Mouse (Mus musculus) kidney, adult 11 months (tissue): ENCODE results near the gene Pdia6.
A peak's percentile ranks its signal among the peaks of the same experiment; 100 is the strongest.

ENCODE experiments used
- DNase-seq: peaks from one replicate; pipeline ENCODE4 v3.0.0; 2022

Pdia6 gene

DNA sequence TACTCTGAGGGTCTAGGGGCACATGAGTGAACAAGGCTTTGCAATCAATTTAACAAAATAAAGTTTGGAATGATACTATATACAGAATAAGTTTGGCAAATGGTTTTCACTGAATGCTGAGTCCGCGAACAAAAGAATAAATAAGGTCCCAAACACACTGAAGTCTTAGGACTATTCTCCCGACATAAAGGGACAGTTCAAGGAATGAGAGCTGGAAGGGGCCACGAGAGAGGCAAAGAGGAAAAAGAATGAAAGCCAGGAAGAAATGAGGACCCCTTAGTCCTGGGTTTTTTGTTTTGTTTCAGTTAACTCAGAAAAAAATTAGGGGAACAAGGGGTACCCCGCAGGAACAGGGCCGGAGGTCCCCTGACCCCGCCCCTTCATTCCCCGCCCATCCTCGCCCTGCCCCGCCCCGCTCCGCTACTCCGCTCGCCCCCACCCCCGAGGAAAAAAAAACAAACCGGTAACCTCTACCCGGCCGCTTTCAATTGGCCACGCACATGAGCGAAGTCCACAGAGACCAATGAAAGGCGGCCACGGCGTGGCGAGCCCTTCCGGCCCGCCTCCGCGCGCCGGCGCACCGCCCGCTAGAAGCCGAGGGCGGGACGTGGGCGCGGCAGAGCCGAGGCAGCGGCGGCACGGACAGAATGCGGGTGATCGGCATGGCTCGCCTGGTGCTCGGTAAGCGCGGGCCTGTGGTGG lies at the start of gene Pdia6:
TSS of gene Pdia6 (plus strand) at position 575 of the 702 bp plus-strand sequence.
- peak; percentile 89 for DNase-seq

DNA sequence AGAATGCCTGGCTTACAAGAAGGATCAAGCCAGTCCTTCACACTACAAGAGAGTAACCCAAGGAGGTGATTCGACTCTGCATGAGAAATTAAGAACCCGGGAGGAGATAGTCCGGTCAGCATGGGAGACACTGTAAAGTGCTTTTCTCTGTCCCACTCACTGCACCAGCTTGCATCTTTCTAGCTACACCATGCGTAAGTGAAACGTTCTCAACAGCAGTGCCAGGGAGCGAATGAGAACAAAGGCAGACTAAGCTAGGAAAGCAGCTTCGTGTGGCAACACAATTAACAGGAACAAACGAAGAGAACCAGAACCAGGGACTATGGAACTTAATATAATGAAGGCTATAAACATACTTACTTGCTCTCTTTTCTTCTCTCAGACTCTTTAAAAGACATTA lies 48.0 kb upstream of the Pdia6 start:
- no peak for DNase-seq

DNA sequence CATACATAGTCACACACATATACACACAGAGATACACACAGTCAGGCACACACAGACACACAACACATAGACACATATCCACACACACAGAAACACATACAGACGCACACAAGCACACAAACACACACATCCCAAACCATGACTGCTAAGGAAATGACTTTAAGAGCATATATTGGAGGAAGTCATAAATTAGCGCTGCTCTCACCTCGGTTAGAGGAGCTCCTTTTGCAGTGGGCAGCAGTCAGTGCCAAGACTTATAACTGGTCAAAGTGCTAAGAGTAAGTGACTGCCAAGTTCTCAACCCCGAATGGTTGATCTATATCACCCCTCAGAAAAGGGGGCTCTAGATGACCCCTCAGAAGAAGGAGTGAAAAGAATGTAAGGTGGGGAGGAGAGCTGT lies 47.2 kb upstream of the Pdia6 start:
- no peak for DNase-seq

DNA sequence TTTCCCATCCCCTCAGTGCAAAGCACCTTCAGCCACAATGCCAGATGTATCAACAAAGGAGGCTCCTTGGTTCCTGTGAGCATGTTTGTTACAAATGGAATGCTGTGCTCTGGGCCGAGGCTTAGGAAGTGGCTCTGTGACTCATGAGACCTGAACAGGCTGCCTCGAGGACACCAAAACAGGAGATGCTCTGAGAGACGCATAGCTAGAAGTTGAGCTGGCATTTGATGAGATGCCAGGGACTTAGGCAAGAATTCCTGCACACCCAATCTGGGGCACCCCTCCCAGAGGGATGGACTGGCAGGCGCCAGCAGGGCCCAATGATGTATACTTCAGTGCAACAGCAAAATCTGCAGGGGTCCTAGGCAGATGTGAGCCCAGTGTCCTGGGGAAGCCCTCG lies 45.7 kb upstream of the Pdia6 start:
- DNase-seq, result no peak

DNA sequence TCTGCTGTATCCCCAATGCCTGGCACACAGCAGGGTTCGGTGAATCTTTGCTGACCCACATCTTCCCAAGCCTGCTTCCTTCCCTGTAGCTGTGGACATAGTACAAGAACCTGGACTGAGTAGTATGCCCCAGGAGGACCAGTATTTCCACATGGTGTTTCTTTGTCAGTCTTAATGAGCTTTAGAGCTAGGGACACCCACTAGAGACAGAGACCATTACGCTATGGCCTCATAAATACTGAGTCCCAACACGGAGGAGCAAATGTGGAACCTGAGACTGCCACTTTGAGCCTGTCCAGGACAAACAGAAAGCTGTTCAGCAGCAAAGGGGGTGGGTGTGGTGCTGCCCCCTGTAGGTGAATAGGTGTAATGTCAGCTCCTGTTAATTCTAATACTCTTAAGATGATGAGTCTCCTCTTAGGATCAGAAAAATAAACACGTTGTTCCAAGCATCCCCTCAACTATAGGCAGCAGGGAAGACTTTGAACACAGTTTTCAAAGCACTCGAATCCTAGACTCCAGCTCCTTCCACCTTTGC lies 44.4 kb upstream of the Pdia6 start:
- DNase-seq, result no peak

DNA sequence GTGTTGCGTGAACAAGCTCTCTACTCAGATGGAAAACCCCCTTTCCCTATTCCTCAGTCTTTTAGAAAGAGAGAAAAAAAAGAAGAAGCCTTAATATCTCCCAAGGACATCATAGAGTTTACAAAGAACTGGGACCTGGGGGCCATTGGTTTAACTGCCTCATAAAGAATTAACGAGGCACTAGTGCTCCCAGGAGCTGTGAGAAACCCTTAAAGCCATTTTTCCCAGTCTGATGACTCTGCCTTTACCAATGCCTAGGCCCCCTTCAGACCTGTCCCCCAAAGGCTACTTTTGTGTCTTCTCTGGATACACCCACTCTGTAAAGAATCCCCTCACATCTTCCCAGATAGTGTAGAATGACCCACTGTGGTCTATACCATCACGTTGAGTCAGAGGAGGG lies 43.3 kb upstream of the Pdia6 start:
- DNase-seq, result no peak

DNA sequence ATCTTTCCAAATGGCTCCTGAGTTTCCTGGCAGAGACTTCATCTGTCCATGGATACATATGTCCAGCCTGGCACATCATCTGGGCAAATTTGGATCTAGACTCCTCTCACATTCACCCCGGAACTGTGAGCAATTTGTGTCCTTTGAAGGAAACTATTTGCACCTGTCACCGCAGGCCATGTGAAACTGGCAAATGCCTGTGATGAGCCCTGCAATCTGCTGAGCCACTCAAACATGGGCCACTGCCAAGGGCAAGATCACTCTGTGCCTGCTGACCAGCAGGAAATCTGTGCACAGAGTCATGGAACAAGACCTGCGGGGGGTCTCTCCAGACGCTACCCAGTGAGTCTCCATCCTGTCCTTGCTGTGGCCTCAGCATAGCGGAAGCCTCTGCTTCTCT lies 41.3 kb upstream of the Pdia6 start:
- DNase-seq, result no peak

DNA sequence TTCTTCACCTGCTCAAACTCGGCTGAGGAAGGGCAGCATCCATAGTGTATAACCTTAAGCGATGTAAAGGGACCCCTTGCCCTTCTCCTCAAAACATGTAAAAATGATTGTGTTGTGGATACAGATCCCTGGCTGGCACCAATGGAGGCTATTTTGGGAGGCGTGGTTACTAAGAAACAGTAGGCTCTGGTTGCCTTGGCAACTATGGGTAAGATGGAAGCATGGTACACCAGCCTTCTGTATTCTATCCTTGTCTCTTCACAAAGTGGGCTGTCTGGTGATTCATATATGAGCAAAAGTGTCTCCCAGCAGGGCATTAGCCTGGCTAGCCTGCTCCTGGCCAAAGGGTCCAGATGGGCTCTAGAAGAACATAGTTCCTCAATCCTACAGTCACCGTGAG lies 38.4 kb upstream of the Pdia6 start:
- no peak for DNase-seq

DNA sequence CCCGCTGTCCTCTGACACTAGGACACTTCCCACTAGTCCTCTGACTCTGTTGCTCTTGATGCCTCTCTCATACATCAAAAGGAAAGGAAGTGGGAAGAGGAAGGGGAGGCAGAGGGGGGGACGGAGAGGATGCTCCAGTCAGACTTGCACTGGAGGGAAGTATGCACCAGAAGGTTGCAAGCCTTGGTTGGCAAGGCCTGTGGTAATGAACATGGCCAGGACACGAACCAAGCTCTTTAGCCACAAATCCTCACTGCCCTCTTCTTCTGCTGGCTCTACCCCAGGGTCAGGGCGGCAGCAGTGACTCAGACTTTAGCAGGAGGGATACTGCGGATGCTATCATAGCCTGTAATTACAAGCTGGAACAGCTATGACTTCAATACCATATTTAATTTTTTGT lies 35.8 kb upstream of the Pdia6 start:
- no peak for DNase-seq

DNA sequence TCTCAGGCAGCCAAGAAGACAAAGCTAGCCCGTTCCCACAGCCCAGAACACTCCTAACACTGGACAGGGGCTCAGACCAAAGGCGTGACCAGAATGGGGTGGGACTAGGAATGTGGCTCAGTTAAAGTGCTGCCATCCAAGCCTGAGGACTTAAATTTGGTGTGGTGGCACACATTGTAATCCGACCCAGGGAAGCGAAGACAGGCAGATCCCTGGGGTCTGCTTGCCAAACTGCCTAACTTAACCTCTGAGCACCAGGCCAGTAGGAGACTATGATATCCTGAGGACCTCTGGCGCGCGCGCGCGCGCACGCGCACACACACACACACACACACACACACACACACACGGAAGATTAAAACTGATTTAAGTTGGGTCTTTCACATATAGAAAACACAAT lies 34.8 kb upstream of the Pdia6 start:
- no peak for DNase-seq

DNA sequence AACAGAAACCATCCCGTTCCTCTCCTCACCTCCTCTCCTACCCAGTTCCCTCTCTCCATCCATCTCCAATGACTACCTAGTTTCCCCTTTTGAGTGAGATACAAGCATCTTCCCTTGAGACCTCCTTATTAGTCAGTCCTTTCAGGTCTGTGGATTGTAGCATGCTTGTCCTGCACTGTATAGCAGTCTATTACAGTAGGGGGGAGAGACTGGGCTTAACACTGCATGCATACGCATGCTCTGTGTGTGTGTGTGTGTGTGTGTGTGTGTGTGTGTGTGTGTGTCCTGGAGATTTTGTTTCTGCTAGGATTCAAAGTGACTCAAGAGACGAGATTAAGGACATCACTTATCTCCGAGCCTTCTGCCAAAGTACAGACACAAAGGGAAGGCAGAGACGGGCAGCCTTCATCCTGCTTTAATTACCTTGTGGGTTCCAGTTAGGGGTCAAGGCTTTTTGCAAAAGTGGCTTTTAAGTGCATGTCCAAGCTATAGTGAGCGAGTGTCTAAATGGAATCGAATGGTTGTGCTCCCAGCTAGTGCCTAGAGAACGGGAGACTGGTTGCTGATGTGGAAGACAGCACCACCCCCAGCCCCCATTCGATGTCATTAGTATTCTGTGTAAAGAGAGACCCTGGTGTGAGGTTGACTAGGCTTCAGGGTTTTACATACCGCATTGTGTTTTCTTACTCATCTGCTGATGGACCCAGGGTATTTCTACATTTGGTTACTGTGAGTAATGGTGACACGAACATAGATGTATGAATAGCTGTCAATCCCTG lies 30.6 kb upstream of the Pdia6 start:
- DNase-seq, result no peak

DNA sequence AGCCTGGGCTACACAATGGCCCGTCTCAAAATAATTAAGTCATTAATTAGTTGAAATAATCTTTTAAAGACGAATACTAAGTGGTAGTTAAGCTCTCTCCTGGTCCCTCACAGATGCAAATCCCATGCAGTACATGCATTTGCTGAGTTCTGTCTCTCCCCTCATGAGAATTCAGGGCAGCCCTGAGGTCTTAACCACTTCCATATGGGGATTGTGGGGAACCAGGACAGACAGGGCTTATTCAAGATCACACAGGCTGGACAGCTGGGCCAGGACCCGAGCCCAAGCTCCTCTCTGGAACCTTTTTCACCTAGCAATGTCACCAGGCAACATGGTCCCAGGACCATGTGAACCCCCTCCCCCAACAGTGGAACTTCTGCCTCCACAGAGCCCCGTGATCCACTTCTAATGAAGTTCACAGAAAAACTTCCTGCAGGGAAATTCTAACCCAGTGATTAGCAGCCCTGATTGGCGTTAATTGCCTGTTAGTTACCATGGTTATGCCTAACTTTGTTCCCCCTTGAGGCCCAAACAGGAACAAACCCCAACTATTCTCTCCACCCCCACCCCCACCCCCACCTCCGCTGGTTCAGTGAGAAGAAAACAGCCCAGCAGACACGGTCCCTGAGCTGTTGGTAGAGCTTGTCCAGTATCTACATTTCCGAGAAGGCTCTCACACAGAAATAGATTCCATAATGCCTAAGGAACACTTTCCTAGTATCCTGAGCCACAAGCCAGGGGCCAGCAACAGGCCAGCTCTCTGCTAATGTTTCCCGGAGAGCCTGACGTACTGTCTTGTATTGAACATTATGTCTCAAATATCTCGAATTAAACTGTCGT lies 27.5 kb upstream of the Pdia6 start:
- DNase-seq, result no peak

DNA sequence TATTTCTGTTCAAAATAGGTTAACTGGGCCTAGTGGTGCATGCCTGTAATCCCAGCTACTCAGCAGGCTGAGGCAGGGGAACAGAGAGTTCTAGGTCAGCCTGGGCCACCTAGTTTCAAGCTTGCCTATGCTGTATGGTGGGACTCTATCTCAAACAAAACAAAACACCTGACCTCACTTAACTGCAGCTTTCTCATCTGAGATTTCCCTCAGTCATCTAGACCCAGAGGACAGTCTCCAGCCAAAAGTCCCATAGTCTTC lies 27.0 kb upstream of the Pdia6 start:
- no peak for DNase-seq

DNA sequence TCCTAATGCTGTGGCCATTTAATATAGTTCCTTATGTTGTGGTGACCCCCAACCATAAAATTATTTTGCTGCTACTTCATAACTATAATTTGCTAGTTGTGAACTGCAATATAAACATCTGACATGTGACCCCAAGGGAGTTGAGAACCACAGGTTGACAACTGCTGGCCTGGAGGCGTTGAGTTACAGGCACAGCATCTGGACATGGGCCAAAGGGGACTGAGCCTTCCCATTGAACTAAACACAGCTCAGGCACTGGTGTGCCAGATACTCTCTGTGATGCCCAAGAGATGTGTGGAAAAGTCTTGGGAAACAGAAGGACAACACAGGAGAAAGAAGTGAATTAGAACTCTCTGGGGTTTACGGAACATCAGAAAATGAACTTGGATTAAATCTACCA lies 25.3 kb upstream of the Pdia6 start:
- no peak for DNase-seq

DNA sequence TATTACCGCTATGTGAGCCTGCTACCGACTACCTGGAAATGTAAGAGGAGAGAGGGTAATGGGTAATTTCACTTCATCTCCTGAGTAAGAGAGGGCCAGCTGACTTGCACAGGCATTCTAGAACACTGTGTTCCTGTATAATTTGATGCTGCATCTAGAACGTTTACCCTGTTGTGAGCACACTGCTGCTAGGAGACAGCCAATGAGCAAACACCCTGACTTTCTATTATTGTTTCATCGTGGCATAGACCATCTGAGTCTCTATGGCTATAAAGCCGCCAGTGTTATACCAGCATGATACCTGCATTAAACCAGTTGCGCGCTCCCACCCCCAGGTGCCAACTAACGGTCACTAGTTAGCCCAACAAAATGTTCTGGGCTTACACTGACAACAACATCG lies 24.7 kb upstream of the Pdia6 start:
- DNase-seq, result no peak

DNA sequence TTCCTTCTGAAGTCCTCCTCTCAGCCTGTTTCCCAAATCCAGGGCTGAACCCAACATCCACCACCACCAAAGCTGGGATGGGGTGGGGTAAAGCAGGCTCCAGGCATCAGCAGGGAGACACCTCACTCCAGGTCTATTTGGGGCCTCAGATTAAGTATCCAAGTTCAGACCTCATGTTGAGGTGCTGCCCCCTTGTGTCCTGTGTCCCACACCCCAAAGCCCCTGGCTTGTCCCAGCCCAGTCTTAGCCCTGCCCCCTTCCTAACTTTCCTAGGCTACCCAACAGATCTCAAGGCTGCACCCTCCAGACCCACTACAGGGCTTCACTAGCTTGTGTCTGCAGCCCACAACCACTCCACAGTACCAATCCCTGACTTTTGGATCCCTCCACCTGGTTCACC lies 24.3 kb upstream of the Pdia6 start:
- no peak for DNase-seq

DNA sequence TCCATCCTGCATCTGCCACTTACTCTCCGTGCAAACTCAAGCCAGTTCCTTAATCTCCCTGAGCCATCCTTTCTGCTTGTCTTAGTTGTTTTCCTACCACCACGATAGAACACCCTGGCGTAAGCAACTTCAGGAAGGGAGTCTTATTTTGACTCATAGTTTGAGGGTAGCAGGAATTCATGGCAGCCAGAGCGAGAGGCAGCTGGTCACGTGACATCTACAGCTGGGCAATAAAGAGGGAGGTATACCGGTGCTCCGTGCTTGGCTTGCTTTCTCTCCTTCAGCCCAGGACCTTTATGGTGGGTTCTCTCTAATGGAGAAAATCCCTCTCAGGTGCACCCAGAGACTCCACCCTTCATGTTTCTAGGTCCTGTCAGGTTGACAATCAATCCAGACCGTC lies 15.4 kb upstream of the Pdia6 start:
- DNase-seq, result no peak

DNA sequence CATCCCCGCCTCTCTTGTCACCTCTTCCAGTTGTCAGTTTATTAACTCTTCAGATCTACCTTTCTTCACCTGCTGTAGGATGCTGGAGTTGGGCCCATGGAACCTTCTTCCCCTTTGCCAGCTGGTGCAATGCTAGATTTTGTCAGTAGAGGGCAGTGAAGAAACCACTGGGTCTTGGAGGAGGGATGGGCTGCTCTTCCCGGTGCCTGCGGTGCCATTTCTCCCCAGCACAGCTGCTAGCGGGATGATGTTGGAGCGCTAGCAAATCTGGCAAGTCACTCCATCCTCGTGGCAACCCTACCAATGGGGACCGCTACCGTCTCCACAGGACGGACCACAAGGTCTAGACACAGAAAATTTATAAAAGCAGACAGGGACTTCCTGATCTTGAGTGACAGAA lies 13.3 kb upstream of the Pdia6 start:
- peak; percentile 24 for DNase-seq

DNA sequence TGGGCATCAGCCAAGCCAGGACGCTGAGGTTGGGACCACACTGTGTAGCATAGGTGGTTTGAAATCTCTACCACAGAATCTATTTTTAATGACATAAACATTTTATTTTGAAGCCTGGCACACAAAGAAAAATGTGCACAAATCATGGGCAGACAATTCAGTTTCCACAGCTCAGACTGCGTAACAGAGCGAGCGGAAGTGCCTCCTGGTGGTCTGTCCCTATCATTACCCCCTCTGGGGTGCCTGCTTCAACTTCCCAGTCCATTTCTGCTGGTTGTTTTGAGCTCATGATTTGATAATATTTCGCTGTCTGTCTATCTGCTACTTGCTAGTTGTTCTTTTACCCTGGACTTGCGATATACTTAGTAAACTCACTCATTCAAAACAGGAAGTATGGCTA lies 10.7 kb upstream of the Pdia6 start:
- no peak for DNase-seq

DNA sequence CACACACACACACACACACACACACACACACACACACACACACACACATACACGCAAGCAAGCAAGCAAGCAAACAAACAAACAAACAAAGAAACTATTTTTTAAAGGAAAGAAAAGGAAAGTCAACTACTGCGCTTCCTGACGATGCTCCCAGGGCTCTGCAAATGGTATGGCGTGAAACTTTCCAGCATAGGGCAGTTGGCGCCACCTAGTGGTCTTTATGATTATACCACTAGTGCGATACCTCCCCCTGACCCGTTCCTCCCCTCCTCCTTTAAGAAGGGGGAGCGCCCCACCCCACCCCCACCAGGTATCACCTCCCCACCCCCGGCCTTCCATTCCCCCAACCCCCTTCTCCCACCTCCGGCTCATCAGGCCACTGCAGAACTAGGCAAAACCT lies 9.4 kb upstream of the Pdia6 start:
- DNase-seq, result no peak

DNA sequence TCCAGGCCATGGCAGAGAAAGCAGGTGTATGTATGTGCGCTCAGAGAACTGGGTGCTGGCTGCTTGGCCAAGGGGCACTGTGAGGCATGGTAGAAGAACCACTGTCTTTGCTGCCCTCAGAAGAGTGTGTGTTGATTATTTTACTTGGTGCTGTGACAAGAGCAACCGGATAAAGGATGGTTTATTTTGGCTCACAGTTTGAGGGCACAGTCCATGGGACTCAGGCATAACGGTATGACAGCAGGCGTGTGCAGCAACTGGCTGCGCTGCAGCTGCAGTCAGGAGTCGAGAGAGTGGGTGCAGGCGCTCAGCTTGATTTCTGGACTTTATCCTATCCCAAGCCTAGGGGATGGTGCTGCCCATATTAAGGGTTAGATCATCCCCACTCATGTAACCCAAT lies 7.9 kb upstream of the Pdia6 start:
- DNase-seq, result no peak

DNA sequence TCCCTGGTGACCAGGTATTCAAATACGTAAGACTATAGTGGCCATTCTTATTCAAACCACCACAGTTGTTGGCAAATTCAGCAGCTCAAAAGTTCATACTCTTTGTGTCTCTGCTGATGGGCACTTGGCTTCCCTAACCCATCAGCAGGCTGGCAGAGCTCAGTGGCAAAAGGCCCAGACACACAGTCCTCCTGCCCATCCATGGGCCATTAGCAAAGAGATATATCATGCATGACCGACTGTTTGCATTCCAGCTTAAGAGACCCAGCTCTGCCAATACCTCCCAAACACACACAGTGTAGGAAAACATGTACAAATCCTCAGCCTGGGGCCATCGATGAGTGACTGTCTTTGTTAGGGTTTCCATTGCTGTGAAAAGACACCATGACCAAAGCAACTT lies 5.3 kb upstream of the Pdia6 start:
- DNase-seq, result no peak

DNA sequence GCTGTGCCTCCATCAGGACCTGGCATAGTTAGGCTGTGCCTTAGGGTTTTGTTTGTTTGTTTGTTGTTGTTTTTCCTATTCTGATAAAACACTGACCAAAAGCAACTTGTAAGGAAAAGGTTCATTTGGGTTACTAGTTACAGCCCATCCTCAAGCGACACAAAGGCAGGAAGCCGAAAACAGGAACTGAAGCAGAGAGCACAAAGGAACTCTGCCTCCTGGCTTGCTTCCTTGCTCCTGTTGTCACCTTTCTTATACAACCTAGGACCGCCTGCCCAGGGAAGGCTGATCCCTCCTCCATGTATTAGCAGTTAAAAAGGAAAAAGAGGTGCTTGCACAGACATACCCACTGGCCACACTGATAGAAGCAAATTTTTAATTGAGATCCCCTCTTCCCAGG lies 2.5 kb upstream of the Pdia6 start:
- DNase-seq, result no peak

DNA sequence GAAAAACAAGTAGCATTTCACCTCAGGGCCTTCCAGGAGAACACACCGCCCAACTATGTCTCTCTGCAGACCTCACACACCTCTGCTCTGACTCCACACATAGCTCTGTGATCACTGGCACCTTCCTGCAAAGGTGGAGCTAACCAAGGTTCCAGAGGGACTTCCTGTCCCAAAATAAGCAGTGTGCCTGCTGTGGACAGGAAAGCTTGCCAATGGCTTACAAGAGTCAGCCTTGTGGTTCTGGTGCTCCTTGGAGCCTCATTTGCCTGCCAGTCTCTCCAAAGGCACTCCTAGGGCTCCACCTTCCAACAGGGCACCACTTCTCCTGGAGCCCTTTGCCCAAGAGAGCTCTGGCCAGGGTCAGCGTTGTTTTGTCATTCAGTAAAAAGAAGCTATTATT lies 1.5 kb upstream of the Pdia6 start:
- DNase-seq, result no peak
